Mouse (Mus musculus) liver, adult (tissue): Measurements from ENCODE around the gene Fat1.

Experiments
- GATA4 ChIP-seq: IDR thresholded peaks from 2 replicates; pipeline ENCODE4 v1.6.1; 2014; ENCODE audit warnings: mild to moderate bottlenecking, low read length; ENCODE audit not compliant: insufficient replicate concordance

Gene Fat1

DNA sequence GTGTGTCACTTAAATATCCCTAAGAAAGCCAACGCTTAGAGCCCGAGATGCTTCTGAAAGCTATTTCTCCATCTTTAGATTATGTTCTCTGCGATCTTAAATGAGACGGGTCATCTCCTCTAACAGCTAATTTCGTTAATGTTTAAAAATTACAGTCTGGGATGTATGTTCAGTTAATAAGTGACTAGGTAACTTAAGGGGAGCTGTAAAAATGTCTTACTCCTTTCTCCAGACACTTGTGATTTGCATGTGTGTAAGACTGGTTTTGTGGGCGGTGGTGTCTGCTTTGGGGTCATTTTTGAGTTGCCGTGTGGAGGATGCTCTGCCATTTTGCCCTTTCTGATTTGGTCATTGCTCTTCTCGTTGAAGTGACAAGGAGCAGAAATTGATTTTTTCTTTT lies 78.6 kb downstream of the Fat1 start:
- TF ChIP-seq GATA4: no peak

DNA sequence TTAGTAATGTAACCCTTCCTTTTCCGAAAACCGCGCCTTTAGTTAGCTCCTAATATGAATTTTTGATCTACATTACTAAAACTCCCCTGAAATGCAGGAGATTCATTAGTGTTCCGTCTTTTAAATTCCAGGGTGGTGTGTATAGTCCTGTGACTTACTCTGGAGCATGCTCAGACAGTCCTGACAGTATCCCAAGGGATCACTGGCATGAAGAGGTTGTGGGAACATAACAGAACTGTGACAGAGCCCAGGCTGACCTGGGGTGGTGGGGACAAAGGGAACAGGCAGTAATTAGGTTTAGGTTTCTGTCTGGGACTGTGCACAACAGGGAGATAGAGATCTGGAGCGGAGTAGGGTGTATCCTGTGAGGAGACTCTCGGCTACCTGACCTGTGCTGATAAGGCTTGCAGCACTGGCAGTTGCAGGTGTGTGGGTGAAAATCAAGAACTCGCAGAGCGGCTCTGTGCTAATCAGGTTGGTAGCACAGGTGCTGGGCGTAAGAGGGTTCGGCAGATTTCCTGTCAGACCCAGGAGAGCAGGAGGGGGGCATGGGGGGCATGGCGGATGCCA lies 79.3 kb downstream of the Fat1 start:
- TF ChIP-seq GATA4: no peak

DNA sequence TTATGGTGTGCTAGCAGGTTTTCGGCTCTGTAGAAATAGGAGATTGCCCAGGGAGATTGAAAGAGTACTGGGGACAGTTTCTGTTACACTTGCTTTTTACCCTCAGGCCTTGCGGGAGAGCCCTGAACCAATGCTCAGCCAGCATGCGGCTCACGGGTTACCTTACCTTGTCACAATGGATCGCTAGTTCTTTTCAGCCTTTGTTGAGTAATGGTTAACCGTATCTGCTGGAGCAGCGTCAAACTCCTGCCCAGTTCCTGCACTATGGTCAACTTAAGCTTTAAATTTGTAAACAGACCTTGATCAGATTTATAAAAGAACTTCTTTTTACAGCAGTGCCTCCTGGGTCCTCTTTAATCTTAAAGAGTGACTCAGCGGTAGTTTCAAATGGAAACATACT lies 80.6 kb downstream of the Fat1 start:
- no peak for TF ChIP-seq GATA4

DNA sequence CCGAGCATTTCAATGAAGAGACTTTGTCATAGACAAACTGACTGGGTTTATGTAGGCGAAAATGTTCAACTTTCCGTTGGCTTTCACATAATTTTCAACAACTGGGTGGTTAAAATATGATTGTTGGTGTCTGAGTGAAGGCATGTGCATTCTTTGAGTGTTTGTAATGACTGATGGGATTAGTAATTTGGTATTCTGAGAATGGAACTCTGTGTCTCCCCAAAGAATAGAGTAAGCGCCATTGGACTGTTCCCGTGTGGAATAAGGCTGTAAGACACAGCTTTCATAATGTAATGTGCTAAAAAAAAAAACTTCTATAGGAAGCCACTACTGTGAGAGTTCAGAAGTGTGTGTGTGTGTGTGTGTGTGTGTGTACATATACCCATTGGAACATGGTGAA lies 84.0 kb downstream of the Fat1 start:
- TF ChIP-seq GATA4: no peak

DNA sequence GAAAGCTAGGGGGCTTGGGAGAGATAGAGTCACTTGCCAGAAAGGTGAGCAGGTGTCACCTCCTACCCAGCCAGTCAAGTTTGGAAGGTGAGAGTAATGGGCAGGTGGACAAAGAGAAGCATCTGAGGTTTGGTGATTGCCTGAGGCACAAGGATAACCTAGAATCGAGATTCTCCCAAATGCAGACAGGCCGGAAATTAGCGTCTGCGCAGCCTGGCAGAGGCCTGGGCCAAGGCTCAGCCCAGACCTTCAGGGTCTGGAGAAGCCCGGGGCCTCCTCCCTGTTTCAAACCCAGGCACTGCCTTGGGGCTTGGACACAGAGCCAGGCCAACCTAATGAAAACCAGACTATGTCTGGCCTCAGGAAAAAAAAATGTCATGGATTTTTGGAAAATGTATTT lies 85.9 kb downstream of the Fat1 start:
- no peak for TF ChIP-seq GATA4

DNA sequence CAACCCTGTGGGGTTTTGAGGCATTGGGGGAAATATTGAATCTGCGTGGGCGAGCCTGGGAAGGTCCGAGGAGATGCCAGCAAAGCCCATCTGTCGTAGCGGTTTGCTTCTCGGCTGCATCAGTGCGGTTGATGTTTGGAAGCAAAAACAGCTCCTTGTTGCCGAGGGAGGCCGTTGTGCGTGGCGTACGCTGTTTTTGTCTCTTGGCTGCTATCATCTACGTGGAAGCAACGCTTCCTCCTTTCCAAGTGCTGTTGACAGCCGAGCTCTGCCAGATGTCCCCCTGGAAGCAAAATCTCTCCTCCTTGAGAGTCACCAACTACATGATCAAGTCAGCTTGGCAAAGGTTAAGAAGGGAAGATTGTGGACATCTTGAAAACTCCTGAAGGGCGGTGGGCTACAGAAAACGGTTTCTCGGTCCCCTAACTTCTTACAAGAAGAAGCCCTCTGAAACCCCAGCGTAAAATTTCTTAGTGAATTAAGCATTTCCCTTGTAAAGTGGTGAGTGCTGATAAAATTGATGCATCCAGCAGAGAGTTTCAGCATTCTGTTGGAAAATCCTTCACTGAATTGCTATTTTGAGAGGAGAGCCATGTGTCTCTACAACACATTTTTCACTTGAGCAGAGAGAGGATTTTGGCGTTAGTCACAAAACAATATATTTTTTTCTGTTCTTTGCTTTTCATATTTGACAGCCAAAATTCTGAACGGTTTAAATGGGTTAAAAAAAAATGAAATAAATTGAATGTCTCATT lies 86.8 kb downstream of the Fat1 start:
- no peak for TF ChIP-seq GATA4

DNA sequence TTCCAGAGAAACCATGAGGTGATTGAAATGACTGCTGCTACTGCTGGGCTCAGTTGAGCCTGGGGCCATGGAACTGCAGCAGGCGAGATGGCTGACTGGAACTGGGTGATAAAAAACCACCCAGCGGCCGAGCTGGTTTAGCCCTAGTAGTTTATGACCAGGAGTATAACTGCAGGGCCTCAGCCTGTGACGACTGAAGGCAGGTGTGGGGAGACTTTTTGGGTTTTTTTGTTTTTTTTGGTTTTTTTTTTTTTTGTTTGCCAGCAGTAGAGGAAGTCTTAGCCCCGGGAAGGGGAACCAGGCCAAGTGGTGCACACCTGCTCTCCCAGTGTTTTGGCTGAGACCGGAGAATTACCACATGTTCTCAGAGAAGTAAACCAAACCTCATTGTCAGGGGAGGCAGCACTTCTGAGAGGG lies 92.8 kb downstream of the Fat1 start:
- TF ChIP-seq GATA4: no peak

DNA sequence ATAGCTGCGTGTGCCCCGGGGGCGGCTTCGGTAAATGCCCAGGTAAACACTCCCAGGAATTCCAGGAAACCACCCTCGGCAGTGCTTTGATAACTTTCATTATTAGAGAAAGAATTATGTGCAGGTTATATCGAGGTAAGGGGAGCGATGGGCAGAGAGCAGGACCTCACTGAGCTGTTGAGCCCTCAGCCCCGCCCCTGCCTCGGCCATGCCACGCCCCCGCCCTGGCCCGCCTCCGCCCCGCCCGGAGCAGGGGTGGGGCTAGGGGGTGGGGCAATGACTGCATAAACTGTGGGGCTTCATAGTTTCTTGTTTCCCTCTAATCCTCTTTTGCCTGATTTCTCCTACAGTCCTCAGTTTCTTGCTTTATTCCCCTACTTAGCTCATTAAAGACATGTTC lies 103.1 kb downstream of the Fat1 start:
- no peak for TF ChIP-seq GATA4

DNA sequence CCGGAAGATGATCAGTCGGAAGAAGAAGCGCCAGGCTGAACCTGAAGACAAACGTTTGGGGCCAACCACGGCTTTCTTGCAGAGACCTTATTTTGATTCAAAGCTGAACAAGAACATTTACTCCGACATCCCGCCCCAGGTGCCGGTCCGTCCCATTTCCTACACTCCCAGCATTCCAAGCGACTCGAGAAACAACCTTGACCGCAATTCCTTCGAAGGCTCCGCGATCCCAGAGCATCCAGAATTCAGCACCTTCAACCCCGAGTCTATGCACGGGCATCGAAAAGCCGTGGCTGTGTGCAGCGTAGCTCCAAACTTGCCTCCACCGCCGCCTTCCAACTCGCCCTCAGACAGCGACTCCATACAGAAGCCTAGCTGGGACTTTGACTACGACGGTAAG lies 108.9 kb downstream of the Fat1 start:
- TF ChIP-seq GATA4: no peak

DNA sequence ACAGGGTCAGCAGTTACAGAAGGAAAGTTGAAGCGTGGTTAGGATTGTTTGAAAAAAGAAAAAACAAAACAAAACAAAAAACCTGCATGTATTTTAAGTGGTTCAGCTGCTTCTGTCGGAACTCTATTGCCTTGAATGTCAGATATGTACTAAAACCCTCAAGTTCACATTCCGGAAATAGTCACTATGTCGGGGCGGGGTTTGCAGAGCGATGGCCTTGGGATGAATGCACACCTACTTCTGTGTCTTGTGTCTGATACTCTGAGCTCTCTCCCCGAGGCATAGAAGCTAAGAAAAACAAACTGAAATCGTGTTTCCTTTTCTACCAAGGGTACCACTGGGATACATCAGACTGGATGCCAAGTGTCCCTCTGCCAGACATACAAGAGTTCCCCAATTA lies 115.2 kb downstream of the Fat1 start:
- no peak for TF ChIP-seq GATA4

DNA sequence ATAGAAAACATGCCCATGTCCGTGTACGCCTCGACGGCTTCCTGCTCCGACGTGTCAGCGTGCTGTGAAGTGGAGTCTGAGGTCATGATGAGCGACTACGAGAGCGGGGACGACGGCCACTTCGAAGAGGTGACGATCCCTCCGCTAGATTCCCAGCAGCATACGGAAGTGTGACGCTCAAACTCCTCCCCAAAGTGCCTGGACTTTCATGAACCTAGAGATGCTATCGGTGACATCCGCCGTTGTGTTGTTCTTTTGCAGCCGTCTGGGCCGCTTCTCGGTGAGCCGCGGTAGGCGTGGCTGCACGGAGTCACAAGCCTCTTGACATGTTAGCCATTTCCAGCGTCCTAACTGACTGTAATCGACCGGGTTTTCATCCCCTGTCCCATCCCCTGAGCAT lies 116.0 kb downstream of the Fat1 start:
- no peak for TF ChIP-seq GATA4

DNA sequence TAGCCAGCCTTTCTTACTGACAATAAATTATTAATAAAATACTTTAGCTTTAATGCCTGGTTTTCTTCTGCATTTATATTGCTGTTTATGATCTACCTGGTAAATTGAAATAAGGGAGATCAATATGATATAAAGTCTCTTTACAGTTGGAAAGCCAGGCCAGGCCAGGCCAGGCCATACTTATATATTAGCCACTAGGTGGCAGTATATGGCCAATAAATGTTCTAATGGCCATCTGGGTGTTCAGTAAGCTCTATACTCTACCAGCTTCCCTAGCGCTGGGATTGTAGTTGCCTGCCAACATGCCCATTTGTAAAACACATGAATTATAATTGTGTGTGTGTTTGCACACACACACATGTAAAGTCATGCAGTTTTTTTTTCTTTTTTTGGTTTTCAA lies 117.0 kb downstream of the Fat1 start:
- no peak for TF ChIP-seq GATA4

DNA sequence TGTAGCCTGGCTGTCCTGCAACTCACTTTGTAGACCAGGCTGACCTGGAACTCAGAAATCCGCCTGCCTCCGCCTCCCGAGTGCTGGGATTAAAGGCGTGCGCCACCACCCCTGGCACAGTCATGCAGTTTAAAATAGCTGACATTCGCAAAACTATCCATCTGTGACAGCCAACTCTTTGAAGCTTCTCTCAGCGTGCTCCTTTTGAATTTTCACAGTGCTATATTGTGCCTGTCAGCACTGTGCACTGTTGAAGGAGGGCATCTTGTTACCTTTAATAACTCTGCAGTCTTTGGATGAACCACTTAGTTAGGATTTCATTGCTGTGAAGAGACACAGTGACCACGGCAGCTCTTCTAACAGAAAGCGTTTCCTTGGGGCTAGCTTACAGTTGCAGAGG lies 117.4 kb downstream of the Fat1 start:
- TF ChIP-seq GATA4: no peak

DNA sequence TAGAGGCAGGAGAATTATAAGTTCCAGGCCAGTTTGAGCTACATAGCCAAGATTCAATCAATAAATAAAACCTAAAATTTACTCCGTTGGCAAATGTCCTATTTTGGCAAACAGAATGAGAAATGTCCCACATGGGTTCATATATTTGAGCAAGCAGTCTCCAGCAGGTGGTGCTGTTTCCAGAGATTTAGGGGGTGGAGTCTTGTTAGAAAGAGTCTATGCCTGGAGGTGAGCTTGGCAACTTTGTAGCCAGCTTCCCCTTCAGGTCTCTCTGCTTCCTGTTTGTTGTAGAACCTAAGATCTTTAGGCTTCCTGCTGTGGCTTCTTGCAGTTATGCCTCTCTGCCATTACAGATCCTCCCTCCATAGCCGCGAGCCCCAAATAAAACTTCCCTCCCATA lies 120.3 kb downstream of the Fat1 start:
- TF ChIP-seq GATA4: no peak

DNA sequence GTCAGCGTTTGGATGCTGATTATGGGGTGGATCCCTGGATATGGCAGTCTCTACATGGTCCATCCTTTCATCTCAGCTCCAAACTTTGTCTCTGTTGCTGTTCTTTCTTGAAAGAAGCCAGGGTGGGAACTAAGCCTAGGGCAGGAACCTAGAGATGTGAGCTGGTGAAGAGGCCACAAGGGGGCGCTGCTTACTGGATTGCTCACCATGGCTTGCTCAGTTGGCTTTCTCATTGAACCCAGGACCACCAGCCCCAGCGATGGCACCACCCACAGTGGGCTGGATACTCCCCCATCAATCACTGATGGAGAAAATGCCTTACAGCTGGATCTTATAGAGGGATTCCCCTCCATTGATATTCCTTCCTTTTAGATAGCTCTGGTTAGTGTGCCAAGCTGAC lies 121.6 kb downstream of the Fat1 start:
- TF ChIP-seq GATA4: no peak

DNA sequence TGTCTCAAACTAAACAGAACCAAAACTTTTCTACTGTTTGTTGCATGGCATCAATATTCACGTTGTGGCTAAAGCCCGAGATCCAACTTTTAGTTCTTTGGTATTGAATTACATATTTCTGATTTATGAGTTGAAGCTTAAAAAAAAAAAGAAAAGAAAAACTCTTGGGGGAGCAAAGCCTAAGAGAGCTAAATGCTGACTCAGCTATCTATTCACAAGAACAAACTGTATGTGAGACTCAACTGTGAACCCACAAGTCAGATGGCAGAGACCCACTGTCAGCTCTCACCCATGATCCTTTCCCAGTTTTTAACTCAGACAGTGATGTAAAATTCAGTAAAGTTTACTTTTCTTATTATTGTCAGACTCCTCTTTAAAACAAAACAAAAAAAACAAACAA lies 124.8 kb downstream of the Fat1 start:
- no peak for TF ChIP-seq GATA4

DNA sequence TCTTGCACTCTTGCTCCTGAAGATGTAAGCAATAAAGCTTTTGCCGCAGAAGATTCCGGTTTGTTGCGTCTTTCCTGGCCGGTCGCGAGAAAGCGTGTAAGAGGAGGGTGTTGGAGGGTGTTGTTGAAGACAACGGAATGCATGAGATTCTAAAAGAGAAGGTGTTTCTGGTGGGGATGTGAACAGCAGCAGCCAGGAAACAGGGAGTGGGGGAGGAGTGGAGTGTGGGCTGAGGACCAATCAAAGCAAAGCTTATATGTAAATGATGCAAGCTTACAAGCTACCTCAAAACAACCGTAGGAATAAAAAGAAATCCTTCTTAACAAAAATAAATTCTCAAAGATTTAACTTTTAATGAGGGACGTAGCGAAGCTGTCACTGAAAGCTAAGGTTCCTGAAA lies 127.1 kb downstream of the Fat1 start:
- no peak for TF ChIP-seq GATA4
